Mouse (Mus musculus): ENCODE data around the gene Ccr10.

DNA sequence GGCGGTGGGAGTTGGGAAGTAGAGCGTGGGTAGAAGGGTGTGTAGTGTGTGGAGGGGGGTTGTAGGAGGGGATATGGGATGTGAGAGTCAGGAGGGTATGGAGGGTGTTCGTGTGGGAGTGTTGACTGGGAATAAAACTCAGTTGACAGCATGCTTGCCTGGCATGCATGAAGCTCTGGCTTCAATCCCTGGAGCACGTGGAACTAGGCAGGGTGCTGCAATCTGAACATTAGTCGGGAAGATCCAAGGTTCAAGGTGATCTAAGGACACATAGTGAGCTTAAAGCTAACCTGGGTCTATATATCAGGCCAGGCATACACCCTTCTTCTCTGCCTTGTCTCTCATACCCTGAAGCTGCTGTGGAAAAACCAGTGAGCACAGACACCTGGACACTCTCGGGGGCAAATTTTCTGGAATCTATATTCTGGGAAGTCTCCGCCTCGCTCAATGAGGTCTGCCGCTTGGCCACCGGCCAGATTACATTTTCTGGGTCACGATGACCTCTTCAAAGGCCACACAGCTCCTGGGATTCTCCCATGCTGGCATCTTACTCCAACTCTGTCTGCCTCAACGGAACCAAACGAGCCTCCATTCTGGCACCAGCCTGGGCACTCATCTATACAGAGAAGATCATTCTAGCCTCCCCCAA is 40.9 kb downstream of the Ccr10 start:
- TF ChIP-seq CTCF (IDR thresholded peaks at IDR 0.05) (no peak), EP300 (IDR thresholded peaks at IDR 0.05) (no peak)
